Mouse (Mus musculus) inflammation-experienced regulatory T-cells, adult 16 weeks (primary cell): ENCODE results near the gene Cd96. TPM values are rescaled to one million over a fixed set of nuclear protein-coding genes. Genes with fewer than 3 reads are reported as not detected.

ENCODE experiments used
- polyA plus RNA-seq: library from polyadenylated mRNA; unstranded; fragments of 100-300 nt; shearing (Covaris generic); gene quantifications from one replicate; pipeline ENCODE4 v1.2.1, GENCODE M21; 2017

The Cd96 gene
- 259 TPM for polyA plus RNA-seq

GRCm38 (mm10) chr16:46120020-46120419 lies at the start of gene Cd96:
Gene Cd96, minus strand, starts transcription at chr16:46120251.

GRCm38 (mm10) chr16:46154832-46155231 lies 34.8 kb upstream of the Cd96 start, which contains the start of gene Gm4737:
Gene Gm4737, minus strand, starts transcription at chr16:46155077.

GRCm38 (mm10) chr16:46010153-46010905 lies 109.7 kb downstream of the Cd96 start, which contains the start of gene Plcxd2:
Gene Plcxd2, minus strand, starts transcription at chr16:46010218.

Other genes starting within 250 kb of the Cd96 start
- gene Phldb2, start 166.7 kb downstream of the Cd96 start, polyA plus RNA-seq = 0.43 TPM
- gene Plcxd2, start 110.0 kb downstream of the Cd96 start, polyA plus RNA-seq = 19.5 TPM
- 3.4 TPM for gene Gm4737, start 34.8 kb upstream of the Cd96 start, polyA plus RNA-seq